In the genomic region with DNA sequence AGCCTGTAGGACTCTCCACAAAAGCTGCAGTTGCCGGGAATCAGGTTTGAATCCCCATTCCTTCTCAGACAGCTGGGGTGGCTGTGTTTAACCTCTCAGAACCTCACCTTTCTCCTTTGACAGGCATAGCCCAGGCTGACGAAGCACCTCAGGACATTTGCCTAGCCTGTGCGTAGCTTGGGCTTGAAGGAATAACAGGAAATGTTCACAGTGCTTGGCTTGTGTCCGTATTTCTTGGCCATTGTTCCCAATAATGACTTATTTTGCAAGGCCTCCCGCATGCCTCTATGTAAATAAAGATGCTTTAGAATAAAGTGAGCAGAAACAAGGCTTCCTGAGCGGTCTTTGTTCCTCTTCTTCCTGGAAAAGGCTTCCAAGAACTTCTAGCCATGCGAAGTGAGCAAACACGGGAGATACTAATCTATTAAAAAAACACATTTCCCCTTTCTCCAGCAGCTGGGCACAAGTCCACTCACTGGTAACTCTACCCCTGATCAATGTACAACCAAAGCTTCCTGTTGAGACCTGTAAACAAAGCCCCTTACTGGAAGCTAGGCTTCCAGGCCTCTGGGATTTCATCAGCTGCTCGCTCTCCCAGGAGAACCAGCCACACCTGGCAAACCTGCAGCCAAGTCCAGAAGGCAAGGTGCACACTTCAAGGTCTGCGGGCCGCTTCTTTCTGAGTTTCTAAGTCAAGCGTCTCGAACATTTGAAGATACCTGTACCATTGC, we compare ENCODE assay signal across 10 mouse cellular contexts. TPM values are rescaled to one million over a fixed set of nuclear protein-coding genes. Genes with fewer than 3 reads are reported as not detected.
DNase-seq lines count a peak whose midpoint lies in the region; ATAC-seq and TF ChIP-seq lines count a peak whose summit lies in the region.
"Had no signal": no experiment of that assay in that cellular context is flagged by ENCODE, and none has a peak within 500 bp of the region (broad histone marks: within the 10 kb centered on the region; RNA-seq: fewer than 3 reads in every experiment).

No protein-coding gene starts in this region.

- H3K36me3 ChIP-seq in hindbrain, postnatal 0 days (ENCODE audit: insufficient read depth, low read length) = no peaks in the 10 kb centered on the region
- no peaks in the 10 kb centered on the region for H3K36me3 ChIP-seq in hindbrain, embryonic 12.5 days
- H3K36me3 ChIP-seq in stomach, embryonic 14.5 days (ENCODE audit: control insufficient read depth, insufficient read depth, low read length) = no peaks in the 10 kb centered on the region

- no peaks in the 10 kb centered on the region for H3K9me3 ChIP-seq in hindbrain, postnatal 0 days (ENCODE audit: low read length)
- no peaks in the 10 kb centered on the region; the same call in 1 of the 2 replicates for H3K9me3 ChIP-seq in hindbrain, embryonic 12.5 days (replicated peaks)
- no peaks in the 10 kb centered on the region for H3K9me3 ChIP-seq in stomach, embryonic 14.5 days (ENCODE audit: control insufficient read depth, low read depth, low read length)

- no peak overlapping the region for H3K9ac ChIP-seq in hindbrain, postnatal 0 days (replicated peaks; ENCODE audit: low read length)
- no peak overlapping the region for H3K9ac ChIP-seq in hindbrain, embryonic 12.5 days
- H3K9ac ChIP-seq in stomach, embryonic 14.5 days (replicated peaks; ENCODE audit: low read depth, low read length) = no peak overlapping the region

- intact Hi-C loops in left cerebral cortex, adult 2 months (cut with DNase I) = no loop called here

- no peak for TF ChIP-seq CTCF in hindbrain, postnatal 0 days (IDR thresholded peaks at IDR 0.05; ENCODE audit: low read depth)
- TF ChIP-seq CTCF in left cerebral cortex, adult 2 months (IDR thresholded peaks at IDR 0.05) = no peak

- DNase-seq in hindbrain, postnatal 0 days (ENCODE audit: low spot score) = no peak
- peak; percentile 20 to 46 for DNase-seq in kidney, postnatal 4 days
- DNase-seq in embryo, embryonic 9.5 days (ENCODE audit: extremely low spot score) = no peak
- DNase-seq in left cerebral cortex, adult 2 months (ENCODE audit: extremely low spot score in 1 of 2, low spot score in 2 of 2) = no peak
- DNase-seq in left cerebral cortex, adult 9 months (ENCODE audit: low spot score in 2 of 2) = no peak
- DNase-seq: adrenal gland, postnatal 25 days; gastrocnemius, postnatal 10 days had no signal

- ATAC-seq in hindbrain, postnatal 0 days = no peak
- no peak for ATAC-seq in hindbrain, embryonic 12.5 days (ENCODE audit: low FRiP score)
- ATAC-seq in granulocyte monocyte progenitor cell, adult 5-6 weeks (replicated peaks; ENCODE audit: poor library complexity, severe bottlenecking) = peak; percentile 11
- ATAC-seq in stomach, embryonic 14.5 days (ENCODE audit: insufficient number of reproducible peaks, insufficient read depth, low FRiP score, low read depth) = no peak

- no peak overlapping the region for H3K4me2 ChIP-seq in hindbrain, postnatal 0 days (ENCODE audit: low read depth, low read length)
- no peak overlapping the region for H3K4me2 ChIP-seq in hindbrain, embryonic 12.5 days (replicated peaks)
- no peak overlapping the region for H3K4me2 ChIP-seq in stomach, embryonic 14.5 days (replicated peaks; ENCODE audit: low read depth, low read length)

- no peak overlapping the region for H3K4me3 ChIP-seq in hindbrain, postnatal 0 days (ENCODE audit: low read length)
- no peak overlapping the region for H3K4me3 ChIP-seq in hindbrain, embryonic 12.5 days
- no peak overlapping the region for H3K4me3 ChIP-seq in stomach, embryonic 14.5 days (ENCODE audit: low read depth, low read length)
- no peak overlapping the region for H3K4me3 ChIP-seq in left cerebral cortex, adult 2 months

- H3K27ac ChIP-seq in hindbrain, postnatal 0 days = peak overlapping the region; percentile 3; the same call in 1 of the 2 replicates
- H3K27ac ChIP-seq in hindbrain, embryonic 12.5 days = no peak overlapping the region
- peak overlapping the region; percentile 75; the same call in 1 of the 2 replicates for H3K27ac ChIP-seq in stomach, embryonic 14.5 days (ENCODE audit: low read length)
- H3K27ac ChIP-seq in left cerebral cortex, adult 2 months = no peak overlapping the region

- WGBS in hindbrain, postnatal 0 days = 74% methylated on average over 13 of the region's 13 CpGs
- 78% methylated on average over 13 of the region's 13 CpGs for WGBS in hindbrain, embryonic 12.5 days
- WGBS in stomach, embryonic 14.5 days = 64% methylated on average over 13 of the region's 13 CpGs

- no peaks in the 10 kb centered on the region for H3K4me1 ChIP-seq in hindbrain, postnatal 0 days (ENCODE audit: insufficient read depth, low read length)
- H3K4me1 ChIP-seq in hindbrain, embryonic 12.5 days = no peaks in the 10 kb centered on the region
- no peaks in the 10 kb centered on the region for H3K4me1 ChIP-seq in stomach, embryonic 14.5 days (ENCODE audit: control insufficient read depth, insufficient read depth, low read length)

- no peaks in the 10 kb centered on the region for H3K27me3 ChIP-seq in hindbrain, postnatal 0 days (ENCODE audit: insufficient read depth, low read length)
- H3K27me3 ChIP-seq in hindbrain, embryonic 12.5 days = no peaks in the 10 kb centered on the region
- no peaks in the 10 kb centered on the region for H3K27me3 ChIP-seq in stomach, embryonic 14.5 days (ENCODE audit: control insufficient read depth, insufficient read depth, low read length)

RNA-seq across cellular contexts. Expression of a gene that starts 21.4 kb away (rescaled TPM):
- total RNA-seq in hindbrain, postnatal 0 days (2014; rRNA removed) = 95.0 and 102 TPM in 2 replicates
- 87.1 and 88.9 TPM in 2 replicates for polyA plus RNA-seq in hindbrain, postnatal 0 days (2015; fragmentation: Nextera tagmentation; extraction: Ambion mirVana)
- polyA plus RNA-seq in hindbrain, embryonic 12.5 days (2016; fragmentation: Nextera tagmentation; extraction: Ambion mirVana) = 135 and 146 TPM in 2 replicates
- total RNA-seq in granulocyte monocyte progenitor cell, adult 5-6 weeks (2014; fragmentation: Nextera tagmentation) = 197 TPM in 2 replicates
- total RNA-seq in granulocyte monocyte progenitor cell, adult 5-6 weeks (2017) = 194 and 200 TPM in 2 replicates
- polyA plus RNA-seq in stomach, embryonic 14.5 days (2014; fragmentation: Nextera tagmentation; extraction: Ambion mirVana) = 164 and 206 TPM in 2 replicates
- total RNA-seq in left cerebral cortex, adult 2 months (2021) = 100 to 1,000 TPM in 1 of 2 experiments, 10 to 100 TPM in 1; 96.6 to 121 TPM

RNA-seq across cellular contexts. Expression of a gene that starts 42.9 kb away (rescaled TPM):
- total RNA-seq in hindbrain, postnatal 0 days (2014; rRNA removed) = 10.1 and 10.5 TPM in 2 replicates
- polyA plus RNA-seq in hindbrain, postnatal 0 days (2015; fragmentation: Nextera tagmentation; extraction: Ambion mirVana) = 5.8 and 6.6 TPM in 2 replicates
- polyA plus RNA-seq in hindbrain, embryonic 12.5 days (2016; fragmentation: Nextera tagmentation; extraction: Ambion mirVana) = 23.1 and 25.3 TPM in 2 replicates
- total RNA-seq in granulocyte monocyte progenitor cell, adult 5-6 weeks (2014; fragmentation: Nextera tagmentation) = 16.3 and 18.5 TPM in 2 replicates
- total RNA-seq in granulocyte monocyte progenitor cell, adult 5-6 weeks (2017) = 26.1 and 38.3 TPM in 2 replicates
- polyA plus RNA-seq in stomach, embryonic 14.5 days (2014; fragmentation: Nextera tagmentation; extraction: Ambion mirVana) = 17.7 and 19.4 TPM in 2 replicates
- 10 to 100 TPM; 14.7 to 16.3 TPM for total RNA-seq in left cerebral cortex, adult 2 months (2021)

RNA-seq across cellular contexts. Expression of a gene that starts 54.4 kb away (rescaled TPM):
- total RNA-seq in hindbrain, postnatal 0 days (2014; rRNA removed) = 13.6 and 17.1 TPM in 2 replicates
- 9.9 and 10.2 TPM in 2 replicates for polyA plus RNA-seq in hindbrain, postnatal 0 days (2015; fragmentation: Nextera tagmentation; extraction: Ambion mirVana)
- polyA plus RNA-seq in hindbrain, embryonic 12.5 days (2016; fragmentation: Nextera tagmentation; extraction: Ambion mirVana) = 8.2 and 8.3 TPM in 2 replicates
- total RNA-seq in granulocyte monocyte progenitor cell, adult 5-6 weeks (2014; fragmentation: Nextera tagmentation) = 6.4 and 8.6 TPM in 2 replicates
- 2.2 TPM in 2 replicates for total RNA-seq in granulocyte monocyte progenitor cell, adult 5-6 weeks (2017)
- polyA plus RNA-seq in stomach, embryonic 14.5 days (2014; fragmentation: Nextera tagmentation; extraction: Ambion mirVana) = 17.2 and 19.7 TPM in 2 replicates
- 10 to 100 TPM; 19.5 to 20.7 TPM for total RNA-seq in left cerebral cortex, adult 2 months (2021)

Comparison
In these comparisons a context has a peak if more than half of its experiments do, and no peak if none do; other contexts are left out.
1. H3K27ac ChIP-seq: peak in hindbrain, postnatal 0 days (single experiment) and stomach, embryonic 14.5 days (single experiment); none in hindbrain, embryonic 12.5 days (single experiment) and left cerebral cortex, adult 2 months (single experiment).
2. DNase-seq: peak in kidney, postnatal 4 days (2 of 2); none in hindbrain, postnatal 0 days (single experiment), embryo, embryonic 9.5 days (single experiment), left cerebral cortex, adult 2 months (0 of 2) and left cerebral cortex, adult 9 months (0 of 2).